Mouse (Mus musculus) mouse embryonic stem cell (cell line): ENCODE measurements around the gene Raet1e.
"Not testable (repeated sequence)": the region's sequence is repeated elsewhere in the genome, so short reads cannot be mapped to it uniquely, and the experiment has no call there.

Source experiments
- in situ Hi-C, 2 experiments: fragments of 300-500 bp; cut with MboI; formaldehyde crosslinking; loops; 1 replicate in 1 of 2; 3 replicates in 1 of 2; pipeline ENCODE4 v1.14.3; 2019 to 2020; ENCODE audit warnings: low sequenced_read_pairs in 2 of 2, low pct_unique_long_range_greater_than_20kb in 1 of 2, mixed read lengths in 1 of 2; ENCODE audit not compliant: unreplicated experiment in 1 of 2

The Raet1e gene

DNA sequence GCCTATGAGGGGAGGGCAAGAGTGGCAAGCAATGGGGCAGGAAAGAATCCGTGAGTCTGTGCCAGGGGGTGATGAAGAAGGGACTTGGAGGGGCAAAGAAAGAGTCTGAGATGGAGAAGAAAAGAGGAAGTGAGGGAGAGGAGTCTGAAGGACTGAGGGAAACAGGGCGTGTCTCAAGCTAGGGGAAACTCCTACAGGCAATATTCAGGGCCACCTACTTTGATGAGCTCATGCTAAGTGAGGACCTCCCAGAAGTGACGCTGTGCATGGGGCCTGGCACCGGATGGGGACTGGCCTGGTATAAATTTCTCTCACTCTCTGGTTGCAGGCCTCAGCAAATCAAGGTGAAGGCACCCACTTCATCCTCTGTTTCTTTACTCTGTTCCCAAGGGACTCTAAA lies 148.1 kb downstream of the Raet1e start:
- in situ Hi-C loops = no loop called here

DNA sequence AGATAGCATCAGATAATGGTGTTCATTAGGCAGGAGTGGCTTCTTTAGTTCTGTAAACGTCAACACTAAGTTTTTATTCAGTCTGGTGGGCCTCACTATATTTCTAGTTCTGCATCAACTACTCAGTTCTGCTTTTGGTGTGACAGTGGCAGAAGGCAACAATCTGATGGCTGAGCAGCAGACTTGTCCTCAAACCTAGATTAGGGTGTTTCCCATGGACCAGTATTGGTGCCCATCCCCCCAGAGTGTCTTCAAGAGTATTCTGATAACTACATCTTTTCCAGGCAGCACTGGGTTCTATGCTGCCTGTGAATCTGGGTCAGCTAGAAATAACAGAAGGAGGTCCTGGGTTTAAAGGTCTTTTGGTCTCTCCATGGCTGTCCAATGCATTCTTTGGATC lies 149.9 kb downstream of the Raet1e start:
- in situ Hi-C loops = no loop called here

DNA sequence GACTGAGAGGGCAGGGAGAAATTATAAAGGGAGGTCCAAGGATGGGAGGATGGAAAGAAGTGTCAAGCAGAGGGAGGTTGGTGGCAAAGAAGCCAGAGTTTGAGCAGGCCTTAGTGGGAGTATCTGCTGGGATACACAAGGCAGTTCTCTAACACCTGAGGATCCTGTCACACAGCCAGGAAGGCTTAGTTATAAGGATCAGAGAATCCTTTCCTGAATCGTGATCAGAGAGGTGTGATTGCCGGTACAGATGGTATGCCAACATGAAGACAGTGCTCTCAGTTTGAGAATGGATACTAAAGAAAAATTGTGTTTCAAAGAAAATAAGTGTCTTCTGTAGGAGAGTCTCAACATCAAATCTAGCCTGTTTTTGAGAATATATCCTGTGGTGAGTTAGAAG lies 164.5 kb downstream of the Raet1e start:
- in situ Hi-C loops = loop anchor here in 1 of 2 experiments (5.0 kb wide), 1 partner anchor 36 kb away; no protein-coding TSS in a partner anchor

DNA sequence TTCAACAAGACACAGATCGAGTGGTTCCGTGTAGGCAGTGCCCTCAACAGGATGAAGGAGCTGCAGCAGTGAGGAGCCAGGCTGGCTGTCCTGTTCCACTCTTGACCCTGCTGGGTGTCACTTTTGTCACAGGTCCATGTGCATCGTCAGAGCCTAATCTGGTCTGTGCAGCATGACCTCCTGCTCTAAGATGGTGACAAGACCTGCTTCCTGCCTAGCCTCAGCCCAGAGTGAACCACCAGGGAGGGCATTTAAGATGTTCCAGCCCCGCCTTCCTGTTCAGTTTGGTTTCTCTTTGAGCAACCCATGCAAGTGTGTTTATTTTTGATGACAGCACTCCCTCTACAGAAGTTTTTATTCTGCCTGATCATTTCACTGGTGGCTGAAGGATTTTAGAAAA lies 187.4 kb downstream of the Raet1e start:
- in situ Hi-C loops = loop anchor here (10.0 kb wide), 1 partner anchor 61 kb away; no protein-coding TSS in a partner anchor

DNA sequence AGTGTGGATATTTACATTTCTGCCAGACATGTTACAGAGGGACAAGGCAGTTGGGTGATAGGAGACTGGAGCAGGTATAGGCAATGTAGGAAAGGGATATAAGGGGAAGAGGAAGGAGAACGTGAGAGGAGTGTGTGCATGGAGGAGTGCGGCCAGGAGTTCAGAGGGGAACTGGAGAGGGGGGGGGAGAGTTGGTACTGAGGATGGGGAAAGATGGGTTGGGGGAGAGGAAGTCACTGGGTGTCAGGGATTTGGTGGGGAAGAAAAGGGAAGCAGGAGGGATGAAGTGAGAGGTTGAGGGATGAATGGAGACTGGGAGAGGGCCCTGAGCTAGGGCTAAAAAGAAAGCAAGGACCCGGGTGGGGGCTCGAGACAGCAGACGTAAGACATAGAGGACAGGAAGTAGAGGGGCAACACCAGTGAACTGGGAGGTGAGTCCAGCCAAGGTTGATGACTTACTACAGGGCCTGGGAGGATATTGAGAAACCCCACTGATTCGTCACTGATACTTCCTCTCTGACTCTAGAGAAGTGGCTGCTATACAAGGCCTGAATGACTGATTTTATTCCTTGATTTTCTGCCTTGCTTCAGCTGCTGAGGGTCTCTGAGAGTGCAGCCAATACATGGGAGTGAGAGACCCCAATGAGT lies 195.3 kb downstream of the Raet1e start:
- in situ Hi-C loops = not testable (repeated sequence)

DNA sequence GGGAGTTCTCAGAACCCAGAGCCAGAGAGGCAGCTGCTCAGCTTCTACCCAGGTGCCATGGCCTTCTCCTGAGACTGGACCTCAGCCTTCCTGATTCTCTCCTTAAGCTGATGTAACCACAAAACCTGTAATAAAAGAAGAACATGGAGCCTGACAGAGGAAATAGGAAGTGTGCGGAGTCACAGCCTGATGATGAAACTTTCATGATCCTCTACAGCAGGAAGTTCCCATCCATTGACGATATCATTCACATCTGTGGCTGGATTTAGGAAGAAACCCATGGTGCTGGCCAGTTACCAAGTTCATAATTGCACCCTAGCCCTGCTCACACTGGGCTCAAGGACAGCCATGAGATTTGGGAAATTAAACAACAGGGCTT lies 195.8 kb downstream of the Raet1e start:
- in situ Hi-C loops = not testable (repeated sequence)

DNA sequence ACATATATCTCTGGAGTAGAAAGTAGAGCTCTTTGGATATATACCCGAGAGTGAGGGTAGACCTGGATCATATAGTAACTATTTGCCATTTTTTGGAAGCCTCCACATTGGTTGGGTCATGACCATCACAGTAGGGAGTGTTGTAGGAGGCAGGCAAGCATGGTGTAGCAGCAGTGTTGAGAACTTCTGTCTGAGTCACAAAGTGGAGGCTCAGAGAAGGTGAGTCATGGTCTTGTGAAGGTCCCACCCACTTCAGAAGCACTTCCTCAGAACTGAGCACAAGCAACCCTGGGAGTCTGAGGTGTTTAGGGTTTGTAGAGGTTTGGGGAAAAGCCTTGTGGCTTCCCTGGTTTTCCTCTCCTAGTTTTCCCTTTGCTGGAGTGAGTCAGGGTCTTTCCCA lies 199.0 kb downstream of the Raet1e start:
- in situ Hi-C loops = not testable (repeated sequence)

DNA sequence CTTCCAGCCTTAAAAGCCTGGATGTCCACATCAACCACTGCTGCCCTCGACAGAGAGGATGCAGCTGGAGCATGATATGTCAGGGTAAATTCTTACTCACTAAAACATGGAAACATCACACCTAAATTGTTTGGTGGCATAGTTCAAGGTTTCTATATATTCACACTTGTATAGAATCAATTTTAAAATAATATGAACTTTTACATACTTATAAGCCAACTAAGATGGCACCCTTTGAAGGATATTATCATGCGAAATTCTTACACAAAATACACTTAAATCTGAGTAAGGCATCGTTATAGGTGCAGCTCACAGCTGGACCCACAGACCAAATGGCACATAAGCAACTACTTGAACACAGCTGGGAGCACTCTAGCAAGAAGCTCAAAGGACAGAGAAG lies 201.9 kb downstream of the Raet1e start, which contains the start of gene Raet1d:
Gene Raet1d (plus strand): TSS at position 301 of the 400 bp plus-strand sequence.
- in situ Hi-C loops = not testable (repeated sequence)

DNA sequence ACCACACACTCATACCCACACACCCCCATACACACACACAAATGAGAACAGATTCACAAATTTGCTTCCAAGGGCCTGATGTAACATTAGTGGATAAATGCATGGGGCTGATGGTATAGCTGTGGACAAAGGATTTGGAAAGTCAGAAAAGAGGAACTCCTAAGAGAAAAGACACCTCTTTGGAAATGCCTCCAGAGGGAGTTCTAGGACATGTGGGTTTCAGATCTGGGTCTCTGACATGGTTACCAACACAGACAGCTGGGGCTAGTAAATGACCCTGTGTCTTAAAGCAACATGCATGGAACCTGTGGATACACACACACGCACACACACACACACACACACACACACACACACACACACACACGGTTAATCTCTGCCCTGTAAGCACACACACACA lies 202.6 kb downstream of the Raet1e start:
- in situ Hi-C loops = not testable (repeated sequence)

DNA sequence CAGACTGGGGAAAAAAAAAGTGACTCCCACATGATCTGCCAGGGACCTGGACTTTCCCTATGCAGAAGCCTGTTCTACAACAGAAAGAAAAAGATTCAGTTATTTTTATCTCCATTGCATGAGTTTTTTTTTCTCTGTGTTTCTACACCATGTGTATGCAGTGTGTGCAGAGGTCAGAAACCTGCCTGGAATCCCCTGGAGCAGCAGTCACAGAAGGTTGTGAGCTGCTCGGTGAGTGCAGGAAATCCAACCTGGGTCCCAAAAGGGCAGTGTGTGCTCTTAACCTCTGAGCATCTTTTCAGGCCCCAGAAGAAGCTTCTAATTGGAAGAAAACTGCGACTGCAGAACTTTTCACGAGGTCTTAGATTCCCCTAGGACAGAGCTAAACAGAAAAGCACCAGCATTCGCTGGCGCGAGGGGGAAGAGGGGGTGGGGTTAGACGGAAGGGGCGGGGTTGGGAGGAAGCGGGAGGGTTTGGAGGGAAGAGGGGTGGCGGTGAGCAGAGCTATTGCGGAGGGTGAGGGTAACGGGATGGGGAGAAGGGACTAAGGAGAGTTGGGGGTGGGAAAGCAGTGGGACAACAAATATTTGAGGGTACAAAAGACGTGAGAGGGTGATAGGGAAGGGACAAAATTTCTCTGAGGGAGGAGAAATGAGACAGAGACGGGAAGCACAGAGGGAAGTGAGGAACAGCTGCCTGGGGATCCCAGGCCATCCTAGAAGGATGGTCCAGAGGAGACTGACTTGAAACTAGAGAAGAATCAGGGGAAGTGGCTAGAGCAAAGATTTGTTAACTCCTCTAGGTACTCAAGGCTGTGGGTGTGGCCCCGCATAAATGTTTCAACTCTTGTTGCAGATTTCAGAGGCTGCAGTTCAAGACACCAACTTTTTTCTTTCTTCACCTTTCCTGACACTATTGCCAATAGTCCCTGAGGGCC lies 203.3 kb downstream of the Raet1e start:
- in situ Hi-C loops = not testable (repeated sequence)

DNA sequence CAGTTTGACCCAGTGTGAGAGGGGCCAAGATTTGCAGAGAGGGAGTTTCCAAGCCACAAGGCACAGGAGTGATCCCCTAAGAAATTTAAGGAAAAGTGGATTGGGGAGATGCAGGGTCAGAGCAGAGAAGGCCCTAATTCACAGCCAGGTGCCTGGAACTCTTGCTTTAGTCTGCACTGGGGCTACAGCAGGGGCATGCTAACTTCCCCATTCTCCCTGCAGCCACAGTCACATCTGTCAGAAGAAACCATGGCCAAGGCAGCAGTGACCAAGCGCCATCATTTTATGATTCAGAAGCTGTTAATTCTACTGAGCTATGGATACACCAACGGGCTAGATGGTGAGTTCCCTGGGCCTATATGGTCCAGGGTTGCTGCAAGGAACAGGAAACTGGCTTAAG lies 204.1 kb downstream of the Raet1e start:
- in situ Hi-C loops = not testable (repeated sequence)

DNA sequence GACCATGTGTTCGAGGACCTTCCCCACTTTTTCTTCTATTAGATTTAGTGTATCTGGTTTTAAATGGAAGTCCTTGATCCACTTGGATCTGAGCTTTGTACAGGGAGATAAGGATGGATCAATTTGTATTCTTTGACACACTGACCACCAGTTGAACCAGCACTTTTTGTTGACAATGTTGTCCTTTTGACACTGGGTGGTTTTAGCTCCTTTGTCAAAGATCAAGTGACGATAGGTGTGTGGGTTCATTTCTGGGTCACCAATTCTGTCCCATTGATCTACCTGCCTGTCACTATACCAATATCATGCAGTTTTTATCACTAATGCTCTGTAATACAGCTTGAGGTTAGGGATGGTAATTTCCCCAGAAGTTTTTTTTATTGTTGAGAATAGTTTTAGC lies 206.5 kb downstream of the Raet1e start:
- in situ Hi-C loops = not testable (repeated sequence)

DNA sequence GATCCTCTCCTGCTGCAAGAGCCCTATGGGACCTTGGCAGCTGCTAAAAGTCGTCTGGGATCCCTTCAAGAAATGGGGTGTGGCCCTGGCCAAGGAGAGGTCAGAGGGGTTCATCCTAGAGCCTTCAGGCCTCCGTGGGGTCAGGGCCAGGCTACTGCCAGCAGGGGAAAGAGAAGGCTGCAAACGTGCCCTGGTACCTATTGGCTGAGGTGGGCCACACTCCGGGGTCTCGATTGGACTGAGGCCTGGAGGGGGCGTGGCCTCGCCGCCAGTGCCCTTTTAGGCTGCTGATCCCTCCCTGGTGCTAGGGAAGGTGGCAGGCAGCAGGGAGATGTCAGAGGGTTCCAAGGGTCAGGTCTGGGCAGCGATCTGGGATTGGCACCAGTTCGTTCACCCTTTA lies 222.9 kb downstream of the Raet1e start:
- in situ Hi-C loops = not testable (repeated sequence)

DNA sequence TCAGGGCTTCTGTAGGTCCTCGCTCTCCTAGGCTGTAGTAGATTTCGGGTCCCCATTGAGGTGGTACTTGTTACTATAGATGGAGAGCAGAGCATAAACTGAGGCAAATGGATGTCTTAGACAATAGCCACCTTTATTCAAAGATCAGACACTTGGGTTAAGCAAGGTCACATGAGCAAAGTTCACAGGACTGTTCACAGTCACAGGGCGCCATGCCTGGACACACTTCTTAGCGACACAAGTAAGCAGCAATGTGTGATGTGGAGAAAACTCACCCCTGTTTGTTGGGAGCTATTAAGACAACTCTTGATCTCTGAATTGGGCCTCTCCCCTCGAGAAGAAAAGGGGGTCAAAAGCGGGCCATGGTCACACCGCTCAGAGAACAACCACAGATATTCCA lies 231.8 kb downstream of the Raet1e start:
- in situ Hi-C loops = not testable (repeated sequence)

DNA sequence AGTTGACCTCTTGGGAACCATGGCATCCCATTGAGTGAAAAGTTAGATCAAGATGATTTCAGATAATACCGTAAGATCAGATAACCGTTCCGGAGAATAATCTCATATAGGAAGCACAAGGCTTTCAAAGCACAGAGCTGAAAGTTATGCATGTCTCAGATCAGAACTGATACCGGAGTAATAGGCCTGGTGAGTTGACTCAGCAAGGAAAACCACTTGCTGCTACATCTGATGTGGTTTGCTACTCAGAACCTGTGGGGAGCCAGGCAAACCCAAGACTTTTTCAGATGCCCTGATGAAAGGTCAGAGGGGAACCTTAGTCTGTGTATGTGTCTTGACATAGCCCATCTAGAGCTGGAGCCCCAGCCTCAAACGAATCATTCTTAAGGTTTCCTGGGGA lies 233.2 kb downstream of the Raet1e start:
- in situ Hi-C loops = not testable (repeated sequence)

DNA sequence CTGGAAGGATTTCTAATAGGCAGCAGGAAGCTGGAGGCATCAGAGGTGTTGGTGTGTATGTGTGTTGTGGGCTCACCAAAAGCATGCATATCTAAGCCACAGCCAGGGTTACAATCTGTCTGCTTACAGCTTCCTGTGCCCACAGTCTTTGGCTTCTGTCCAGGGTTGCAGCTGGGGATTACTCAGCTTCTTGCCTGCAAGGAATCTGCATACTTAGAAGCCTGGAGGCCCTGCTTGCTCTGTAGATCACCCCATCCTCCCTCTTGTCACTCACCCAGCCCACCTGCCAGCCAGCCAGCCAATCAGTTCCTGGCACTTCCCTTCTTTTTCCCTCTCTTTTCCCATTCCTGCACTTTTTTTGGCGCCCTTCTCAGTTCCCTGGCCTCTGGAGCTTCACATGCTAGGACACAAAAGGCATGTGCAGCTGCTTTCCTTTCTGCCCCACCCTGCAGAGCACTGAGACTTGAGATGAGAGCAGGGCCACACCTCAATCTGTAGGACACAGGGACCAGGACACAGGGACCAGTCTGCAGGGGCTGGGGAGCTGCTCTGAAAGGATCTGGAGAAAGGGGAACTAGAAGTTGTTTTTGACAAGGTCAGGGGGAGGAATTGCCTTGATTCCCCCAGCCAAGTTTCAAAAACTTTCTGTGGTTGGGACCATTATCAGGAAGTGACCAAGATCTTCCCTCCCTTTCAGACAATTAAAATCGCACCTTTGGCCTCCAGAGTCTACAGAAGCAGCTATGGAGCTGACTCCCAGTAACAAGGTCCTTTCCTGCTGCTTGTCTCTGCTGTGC lies 234.9 kb downstream of the Raet1e start:
- in situ Hi-C loops = not testable (repeated sequence)

DNA sequence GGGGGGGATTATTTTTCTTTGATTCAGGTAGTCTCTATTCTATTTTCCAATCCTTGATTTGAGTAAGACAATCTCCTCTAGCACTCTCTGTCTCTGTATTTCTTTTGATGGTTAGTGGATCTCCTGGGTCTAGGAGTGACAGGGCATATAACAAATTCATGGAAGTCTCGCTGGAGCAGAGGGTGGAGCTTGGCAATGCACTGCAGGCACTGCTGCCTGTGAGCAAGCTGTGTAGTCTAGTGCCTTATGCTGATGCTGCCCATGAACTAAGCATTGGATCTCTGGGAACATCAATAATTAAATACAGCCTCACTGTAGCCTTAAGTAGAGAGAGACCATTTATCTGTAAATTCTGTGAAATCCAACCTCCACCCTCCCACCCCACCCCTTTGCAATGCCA lies 238.3 kb downstream of the Raet1e start:
- in situ Hi-C loops = not testable (repeated sequence)

DNA sequence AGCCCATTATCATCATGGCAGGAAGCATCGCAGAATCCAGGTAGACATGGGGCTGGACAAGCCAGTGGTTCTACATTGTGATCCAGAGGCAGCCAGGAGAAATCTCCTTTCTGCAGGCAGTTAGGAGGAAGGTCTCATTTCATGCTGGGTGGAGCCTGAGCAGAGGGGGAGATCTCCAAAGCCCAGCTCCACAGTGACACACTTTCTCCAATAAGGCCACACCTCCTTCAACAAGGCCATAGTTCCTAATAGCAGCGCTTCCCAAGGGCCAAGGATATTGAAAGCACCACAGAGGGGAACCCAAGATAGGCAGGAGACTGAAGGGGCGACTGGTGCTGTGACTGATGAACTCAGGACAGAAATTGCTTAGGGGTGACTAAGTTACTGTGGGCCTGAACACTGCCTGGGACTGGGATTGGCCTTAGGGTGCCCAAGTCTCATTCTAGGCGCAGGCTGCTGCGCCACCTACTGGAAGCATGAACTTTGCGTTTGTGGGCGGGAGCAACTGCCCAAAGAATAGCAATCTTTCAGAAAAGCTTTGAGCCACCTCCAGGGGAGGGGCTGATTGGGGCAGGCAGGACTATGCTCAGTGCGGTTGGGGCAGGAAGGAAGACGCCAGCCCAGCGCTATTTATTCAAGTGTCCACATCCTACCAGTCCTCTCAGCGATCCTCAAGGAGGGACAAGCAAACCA lies 244.0 kb downstream of the Raet1e start:
- in situ Hi-C loops = not testable (repeated sequence)
